Mouse (Mus musculus) G1E (cell line): ENCODE results near the gene Abr. TPM values are rescaled to one million over a fixed set of nuclear protein-coding genes. Genes with fewer than 3 reads are reported as not detected.

Source experiments
- ATAC-seq: 2 replicates; pipeline ENCODE4 v1.8.0; 2016; ENCODE audit warnings: mild to moderate bottlenecking; ENCODE audit not compliant: insufficient number of reproducible peaks, poor library complexity, low FRiP score, severe bottlenecking; ENCODE audit errors: extremely low read depth
- DNase-seq: peaks from one replicate; pipeline ENCODE4 v3.0.0; 2012; ENCODE audit warnings: low spot score
- H3K27me3 ChIP-seq: 2 replicates; pipeline ENCODE4 v1.6.1; 2012; ENCODE audit warnings: mild to moderate bottlenecking, low read length, inconsistent platforms; ENCODE audit not compliant: insufficient read depth
- H3K36me3 ChIP-seq: replicated peaks from 2 replicates; pipeline ENCODE3; 2012; ENCODE audit warnings: mild to moderate bottlenecking, inconsistent platforms
- H3K4me1 ChIP-seq: 2 replicates; pipeline ENCODE4 v1.6.1; 2012; ENCODE audit warnings: low read depth, low read length, inconsistent platforms, mixed read lengths; ENCODE audit not compliant: insufficient read depth
- H3K4me3 ChIP-seq: 2 replicates; pipeline ENCODE4 v1.5.1; 2012; ENCODE audit warnings: low read depth, mild to moderate bottlenecking, inconsistent platforms, low read length, moderate library complexity, mixed read lengths
- H3K9me3 ChIP-seq: replicated peaks from 2 replicates; pipeline ENCODE4 v1.6.1; 2012; ENCODE audit warnings: inconsistent platforms
- CTCF ChIP-seq: IDR thresholded peaks from 2 replicates; pipeline ENCODE4 v1.5.1; 2012; ENCODE audit warnings: low read depth, low read length, inconsistent platforms, mixed read lengths
- GATA1 ChIP-seq: IDR thresholded peaks from 2 replicates; pipeline ENCODE4 v1.6.1; 2012; ENCODE audit warnings: borderline replicate concordance, low read length, inconsistent platforms, mixed read lengths
- GATA2 ChIP-seq: IDR thresholded peaks from 2 replicates; pipeline ENCODE4 v1.6.1; 2012; ENCODE audit warnings: low read depth, low read length, inconsistent platforms, borderline replicate concordance
- POLR2AphosphoS5 ChIP-seq: IDR thresholded peaks from 2 replicates; pipeline ENCODE4 v1.6.1; 2012; ENCODE audit warnings: low read depth, low read length, inconsistent platforms; ENCODE audit not compliant: insufficient replicate concordance
- TAL1 ChIP-seq: conservative IDR thresholded peaks from 2 replicates; pipeline ENCODE4 v1.6.1; 2012; ENCODE audit warnings: low read depth, low read length, inconsistent platforms, mixed read lengths
- polyA plus RNA-seq: library from polyadenylated mRNA; stranded (reverse); fragments of >175 nt; gene quantifications from 2 replicates; pipeline ENCODE4 v1.2.3, GENCODE M21; 2012
- total RNA-seq, 2 experiments: library from RNA; stranded (forward) in 1 of 2; stranded (reverse) in 1 of 2; fragments of 200-1000 nt in 1 of 2; fragments of >200 nt in 1 of 2; fragmentation: Nextera tagmentation in 1 of 2; gene quantifications; 2 replicates each; pipeline ENCODE4 v1.2.3; 2014 to 2017

Gene Abr
- total and polyA plus RNA-seq, 3 experiments: 0.82 TPM; not detected in 2

- no peaks in the 10 kb centered on the region for H3K9me3 ChIP-seq
- H3K36me3 ChIP-seq: no peaks in the 10 kb centered on the region
- H3K4me1 ChIP-seq: peaks cover 32% of the 10 kb centered on the region
- peaks cover 26% of the 10 kb centered on the region for H3K27me3 ChIP-seq
- no peak for TF ChIP-seq GATA2
- no peak for TF ChIP-seq TAL1
- no peak for TF ChIP-seq GATA1
- TF ChIP-seq POLR2AphosphoS5: no peak
- no peak for TF ChIP-seq CTCF
- peak; percentile 54 for ATAC-seq
- DNase-seq: peak; percentile 82
- H3K4me3 ChIP-seq: peak within 1 kb of the TSS; percentile 80
Observed at GRCm38 (mm10) chr11:76398798-76399586, 223.1 kb downstream of the Abr start, which contains the start of gene Nxn. TSS of gene Nxn (minus strand) at chr11:76399140.

- H3K27me3 ChIP-seq: peaks cover 22% of the 10 kb centered on the region
- DNase-seq: no peak
- H3K4me3 ChIP-seq: peak overlapping the region; percentile 80
- TF ChIP-seq GATA1 (no peak), POLR2AphosphoS5 (no peak), CTCF (no peak), GATA2 (no peak), TAL1 (no peak)
- ATAC-seq: no peak
- no peaks in the 10 kb centered on the region for H3K36me3 ChIP-seq
- H3K4me1 ChIP-seq: peaks cover 32% of the 10 kb centered on the region
- no peaks in the 10 kb centered on the region for H3K9me3 ChIP-seq
Observed at GRCm38 (mm10) chr11:76398312-76398797, 223.8 kb downstream of the Abr start.

- ATAC-seq: no peak
- H3K4me3 ChIP-seq: peak overlapping the region; percentile 80
- H3K4me1 ChIP-seq: peaks cover 32% of the 10 kb centered on the region
- TF ChIP-seq GATA2 (no peak), CTCF (no peak), GATA1 (no peak), TAL1 (no peak), POLR2AphosphoS5 (no peak)
- no peak for DNase-seq
- peaks cover 22% of the 10 kb centered on the region for H3K27me3 ChIP-seq
- H3K9me3 ChIP-seq: no peaks in the 10 kb centered on the region
- H3K36me3 ChIP-seq: no peaks in the 10 kb centered on the region
Observed at GRCm38 (mm10) chr11:76397650-76398311, 224.3 kb downstream of the Abr start.

GRCm38 (mm10) chr11:76392996-76393395 is 229.1 kb downstream of the Abr start:
- no peak for TF ChIP-seq POLR2AphosphoS5
- TF ChIP-seq CTCF: no peak
- TF ChIP-seq TAL1: no peak
- no peak for TF ChIP-seq GATA2
- TF ChIP-seq GATA1: no peak
- Histone ChIP-seq H3K4me1 (peaks cover 5% of the 10 kb centered on the region), H3K4me3 (no peak overlapping the region), H3K9me3 (no peaks in the 10 kb centered on the region), H3K36me3 (no peaks in the 10 kb centered on the region), H3K27me3 (peaks cover 10% of the 10 kb centered on the region)
- no peak for DNase-seq
- ATAC-seq: no peak

- DNase-seq (no peak), ATAC-seq (no peak)
- Histone ChIP-seq H3K27me3 (peaks cover 5% of the 10 kb centered on the region), H3K4me3 (no peak overlapping the region), H3K36me3 (no peaks in the 10 kb centered on the region), H3K9me3 (no peaks in the 10 kb centered on the region), H3K4me1 (peaks cover under 1% of the 10 kb centered on the region)
- TF ChIP-seq POLR2AphosphoS5 (no peak), CTCF (no peak), GATA1 (no peak), TAL1 (no peak), GATA2 (no peak)
Observed at GRCm38 (mm10) chr11:76392532-76392931, 229.6 kb downstream of the Abr start.

- Histone ChIP-seq H3K36me3 (no peaks in the 10 kb centered on the region), H3K4me1 (no peaks in the 10 kb centered on the region), H3K4me3 (no peak overlapping the region), H3K27me3 (peaks cover 8% of the 10 kb centered on the region; the same call in 1 of the 2 replicates), H3K9me3 (no peaks in the 10 kb centered on the region)
- TF ChIP-seq TAL1: no peak
- no peak for TF ChIP-seq POLR2AphosphoS5
- TF ChIP-seq CTCF: no peak
- TF ChIP-seq GATA2: no peak
- no peak for TF ChIP-seq GATA1
- ATAC-seq (no peak), DNase-seq (no peak)
Observed at GRCm38 (mm10) chr11:76388711-76389110, 233.4 kb downstream of the Abr start.
